Mouse (Mus musculus) cortical plate, adult 2 months (tissue): Measurements from ENCODE around the gene Lemd1.

Experiments used
- CTCF ChIP-seq: fragments of 200-500 bp; IDR thresholded peaks from 2 replicates; pipeline ENCODE4 v1.5.1; 2011; ENCODE audit warnings: mild to moderate bottlenecking, control low read depth, low read length; ENCODE audit not compliant: insufficient read depth; ENCODE audit errors: extremely low read depth
- POLR2A ChIP-seq: fragments of 200-500 bp; IDR thresholded peaks from 2 replicates; pipeline ENCODE4 v1.6.1; 2011; ENCODE audit warnings: mild to moderate bottlenecking, low read length, control low read depth; ENCODE audit not compliant: insufficient read depth; ENCODE audit errors: extremely low read depth

GRCm38 (mm10) chr1:132263618-132264017, 72.4 kb downstream of the Lemd1 start:
- TF ChIP-seq POLR2A (no peak), CTCF (no peak)
